Mouse (Mus musculus): ENCODE data around the gene Triobp. TPM values are rescaled to one million over a fixed set of nuclear protein-coding genes. Genes with fewer than 3 reads are reported as not detected.
A peak's percentile ranks its signal among the peaks of the same experiment; 100 is the strongest.

Gene Triobp
- polyA plus RNA-seq, 1 experiment from 2014 or later = 40.0 TPM

DNA sequence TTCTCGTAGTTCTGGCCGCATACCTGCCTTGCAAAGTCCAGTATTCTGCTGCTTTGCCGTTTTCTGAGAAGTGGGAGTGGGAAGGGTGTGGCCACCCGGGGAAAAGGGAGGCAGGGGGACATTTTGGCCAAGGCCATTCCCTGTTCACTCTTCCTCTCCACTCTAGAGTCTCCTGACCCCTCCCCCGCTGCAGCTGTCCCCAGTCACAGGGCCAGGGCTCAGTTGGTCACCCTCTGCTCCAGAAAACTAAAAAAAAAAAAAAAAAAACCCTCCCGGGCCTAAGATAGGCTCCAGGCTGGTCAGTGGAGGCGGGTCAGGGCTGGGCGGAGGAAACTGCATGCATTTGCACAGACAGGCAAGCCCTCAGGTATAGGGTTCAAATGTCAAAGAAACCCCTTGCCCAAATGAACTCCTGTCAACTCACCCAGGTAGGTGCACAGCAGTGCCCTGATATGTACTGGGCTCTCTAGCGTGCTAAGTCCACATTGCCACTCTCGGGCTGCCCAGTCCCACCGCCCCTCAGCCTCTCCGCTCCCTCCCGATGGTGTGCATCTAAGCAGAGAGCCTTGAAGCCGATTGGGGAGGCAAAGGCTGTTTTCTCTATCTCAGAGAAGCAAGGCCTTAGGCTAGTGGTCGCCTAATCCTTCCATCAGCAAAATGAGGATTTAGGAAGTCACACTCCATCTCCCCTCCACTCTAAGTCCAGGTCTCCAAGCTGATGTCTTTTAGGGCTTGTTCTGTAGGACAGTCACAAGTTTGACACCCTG is 20.3 kb upstream of the Triobp start:
- 24% methylated on average over 15 of the region's 15 CpGs for WGBS
- peak overlapping the region; percentile 54 for H3K4me2 ChIP-seq (replicated peaks)
- peak; percentile 35; the same call in 1 of the 2 replicates for ATAC-seq (ENCODE audit: low FRiP score, low read depth)

DNA sequence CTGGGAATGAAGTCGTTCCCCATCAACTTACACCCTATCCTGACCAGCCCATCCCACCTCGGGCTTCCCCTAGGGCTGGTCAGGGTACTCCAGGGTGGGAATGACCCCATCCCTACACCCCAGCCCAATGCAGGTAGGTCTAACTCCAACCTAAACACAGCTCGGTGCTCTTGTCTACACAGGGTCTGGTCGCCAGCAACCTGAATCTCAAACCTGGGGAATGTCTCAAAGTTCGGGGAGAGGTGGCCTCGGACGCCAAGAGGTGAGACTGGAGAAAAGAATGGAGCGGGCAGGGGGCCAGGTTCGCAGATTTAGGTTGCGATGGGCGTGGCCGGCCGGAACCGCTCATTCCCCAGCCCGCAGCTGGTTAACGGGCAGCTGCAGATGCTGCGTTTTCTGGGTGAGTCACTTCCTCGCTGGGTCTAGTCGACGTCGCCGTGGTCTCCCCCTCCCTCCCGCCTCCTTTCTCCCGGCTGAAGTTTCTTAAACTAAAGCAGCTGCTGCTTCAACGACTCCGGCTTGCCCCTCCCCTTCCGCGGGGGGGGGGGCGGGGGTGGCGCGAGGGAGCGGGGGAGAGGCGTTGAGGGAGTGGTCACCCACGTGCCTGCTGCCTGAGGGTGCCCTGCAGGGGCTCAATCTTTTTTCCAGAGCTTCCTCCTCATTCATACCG is 19.6 kb upstream of the Triobp start:
- Histone ChIP-seq H3K9ac (replicated peaks) (peak overlapping the region; percentile 48), H3K36me3 (no peaks in the 10 kb centered on the region), H3K27ac (replicated peaks) (no peak overlapping the region), H3K4me3 (peak overlapping the region; percentile 30), H3K4me2 (replicated peaks) (peak overlapping the region; percentile 54), H3K9me3 (no peaks in the 10 kb centered on the region), H3K4me1 (peaks cover 36% of the 10 kb centered on the region), H3K27me3 (peaks cover 28% of the 10 kb centered on the region)
- ATAC-seq (ENCODE audit: low FRiP score, low read depth) = peak; percentile 50; the same call in 1 of the 2 replicates
- WGBS = under 1% methylated on average over 34 of the region's 35 CpGs

More for the DNA sequence above, 20.3 kb upstream of the Triobp start:
- H3K4me1 ChIP-seq = peaks cover 36% of the 10 kb centered on the region
- H3K9ac ChIP-seq (replicated peaks) = no peak overlapping the region; the same call in 1 of the 2 replicates
- H3K36me3 ChIP-seq = no peaks in the 10 kb centered on the region
- H3K27me3 ChIP-seq = peaks cover 28% of the 10 kb centered on the region
- no peaks in the 10 kb centered on the region for H3K9me3 ChIP-seq
- H3K27ac ChIP-seq (replicated peaks) = 0 out of 2 replicates have a peak overlapping the region, but pooled peaks have one; percentile 6
- peak overlapping the region; percentile 30 for H3K4me3 ChIP-seq

DNA sequence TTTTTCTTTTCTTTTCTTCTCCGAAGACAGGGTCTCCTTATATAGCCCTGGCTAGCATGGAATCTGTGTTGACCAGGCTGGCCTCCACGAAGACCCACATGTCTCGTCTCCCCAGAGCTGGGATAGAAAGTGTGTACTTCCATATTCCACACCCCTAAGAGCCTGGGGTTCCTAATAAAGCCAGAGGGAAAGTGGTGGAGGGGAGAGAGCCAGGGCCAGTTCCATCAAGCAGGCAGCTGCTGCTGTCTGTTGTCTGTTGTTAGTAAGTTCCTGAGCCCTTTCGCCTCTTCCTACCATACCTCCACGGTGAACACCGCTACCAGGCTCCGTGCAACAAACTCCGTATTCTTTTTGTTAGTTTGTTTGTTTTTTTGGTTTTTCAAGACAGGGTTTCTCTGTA is 19.0 kb upstream of the Triobp start:
- Histone ChIP-seq H3K27me3 (peaks cover 31% of the 10 kb centered on the region), H3K4me3 (peak overlapping the region; percentile 30), H3K36me3 (no peaks in the 10 kb centered on the region), H3K4me2 (replicated peaks) (peak overlapping the region; percentile 54), H3K4me1 (peaks cover 36% of the 10 kb centered on the region), H3K9ac (replicated peaks) (peak overlapping the region; percentile 48), H3K9me3 (no peaks in the 10 kb centered on the region), H3K27ac (replicated peaks) (no peak overlapping the region)
- WGBS = 55% methylated on average over 8 of the region's 8 CpGs
- no peak for ATAC-seq (ENCODE audit: low FRiP score, low read depth)

DNA sequence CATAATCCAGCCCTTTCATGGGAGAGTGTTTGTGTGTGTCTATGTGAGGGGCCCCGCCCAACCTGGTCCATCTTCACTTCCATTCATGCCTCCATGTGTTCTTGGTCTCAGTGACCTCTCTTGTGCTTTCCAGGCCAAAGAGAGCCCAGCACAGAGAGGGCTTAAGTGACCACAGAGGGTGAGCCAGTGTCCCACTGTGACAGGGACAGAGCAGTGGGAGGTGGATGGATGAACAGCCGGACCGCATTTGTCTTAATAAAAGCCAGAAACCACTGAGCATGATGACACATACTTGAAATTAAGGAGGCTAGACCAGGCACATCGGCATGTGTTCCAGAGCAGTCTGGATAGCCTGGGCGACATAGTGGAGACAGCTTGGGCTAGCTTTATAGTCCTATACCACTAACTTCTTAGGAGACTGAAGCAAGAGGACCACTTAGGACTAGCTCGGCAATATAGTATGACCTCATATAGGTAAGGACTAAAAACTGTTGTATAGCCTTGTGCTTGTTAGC is 17.3 kb upstream of the Triobp start:
- 95% methylated on average over 6 of the region's 6 CpGs for WGBS
- no peaks in the 10 kb centered on the region for H3K9me3 ChIP-seq
- no peak for ATAC-seq (ENCODE audit: low FRiP score, low read depth)
- H3K36me3 ChIP-seq = no peaks in the 10 kb centered on the region
- H3K4me2 ChIP-seq (replicated peaks) = no peak overlapping the region
- peaks cover 26% of the 10 kb centered on the region for H3K27me3 ChIP-seq
- no peak overlapping the region for H3K9ac ChIP-seq (replicated peaks)
- H3K4me3 ChIP-seq = no peak overlapping the region
- H3K27ac ChIP-seq (replicated peaks) = no peak overlapping the region
- H3K4me1 ChIP-seq = peaks cover 33% of the 10 kb centered on the region

DNA sequence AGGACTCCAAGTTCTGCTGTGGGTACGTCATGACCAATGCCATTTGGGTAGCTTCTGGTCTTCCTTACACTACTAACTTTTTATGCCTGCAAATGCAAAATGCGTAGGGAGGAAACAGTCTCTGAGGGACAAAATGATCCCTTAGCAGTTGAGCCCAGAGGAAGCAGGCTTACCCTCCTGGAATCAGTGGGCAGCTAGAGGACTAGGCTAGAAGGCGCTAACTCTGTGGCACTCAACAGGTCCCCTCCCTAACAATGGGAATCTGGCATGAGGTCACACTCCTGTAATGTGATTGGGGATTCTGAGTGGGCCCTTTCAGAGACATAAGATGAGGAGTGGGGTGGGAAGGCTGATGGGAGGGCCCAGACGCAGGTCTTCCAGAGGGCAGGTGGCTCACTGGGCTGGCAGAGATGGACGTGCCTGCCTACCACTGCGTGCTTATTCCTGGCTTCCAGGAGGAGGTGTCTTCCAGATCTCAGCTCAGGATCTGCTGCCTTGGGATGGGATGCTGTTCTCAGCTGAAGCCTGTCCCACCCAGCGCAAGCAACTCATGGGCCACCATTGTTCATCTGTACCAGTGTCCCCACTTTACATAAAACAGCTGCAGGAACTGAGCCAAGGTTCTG is 16.6 kb upstream of the Triobp start:
- Histone ChIP-seq H3K4me1 (peaks cover 34% of the 10 kb centered on the region), H3K36me3 (no peaks in the 10 kb centered on the region), H3K9me3 (no peaks in the 10 kb centered on the region), H3K9ac (replicated peaks) (no peak overlapping the region), H3K27ac (replicated peaks) (no peak overlapping the region), H3K4me3 (no peak overlapping the region), H3K27me3 (peaks cover 20% of the 10 kb centered on the region), H3K4me2 (replicated peaks) (no peak overlapping the region)
- WGBS = 88% methylated on average over 7 of the region's 7 CpGs
- no peak for ATAC-seq (ENCODE audit: low FRiP score, low read depth)

DNA sequence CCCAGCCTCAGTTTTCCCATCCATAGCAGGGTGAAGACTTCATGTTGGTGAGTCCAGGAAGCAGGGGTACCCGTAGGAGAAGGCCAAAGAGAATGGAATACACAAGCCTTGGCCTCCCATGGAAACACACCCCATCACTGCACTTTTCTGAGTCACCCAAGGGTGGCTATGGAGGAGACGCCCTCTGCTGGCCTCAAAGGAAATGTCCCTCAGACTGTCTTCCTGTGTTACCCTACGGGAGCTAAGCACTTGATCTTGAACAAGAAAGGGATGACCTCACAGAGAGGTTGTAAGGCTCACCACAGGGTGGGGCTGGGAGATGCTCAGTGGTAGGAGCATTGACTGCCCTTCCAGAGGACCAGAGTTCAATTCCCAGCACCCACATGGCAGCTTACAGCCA is 15.9 kb upstream of the Triobp start:
- Histone ChIP-seq H3K36me3 (peaks cover under 1% of the 10 kb centered on the region; the same call in 1 of the 2 replicates), H3K9me3 (no peaks in the 10 kb centered on the region), H3K4me1 (peaks cover 34% of the 10 kb centered on the region), H3K9ac (replicated peaks) (no peak overlapping the region), H3K4me3 (no peak overlapping the region), H3K4me2 (replicated peaks) (no peak overlapping the region), H3K27me3 (peaks cover 14% of the 10 kb centered on the region), H3K27ac (replicated peaks) (no peak overlapping the region)
- 33% methylated on average over 3 of the region's 3 CpGs for WGBS
- no peak for ATAC-seq (ENCODE audit: low FRiP score, low read depth)

DNA sequence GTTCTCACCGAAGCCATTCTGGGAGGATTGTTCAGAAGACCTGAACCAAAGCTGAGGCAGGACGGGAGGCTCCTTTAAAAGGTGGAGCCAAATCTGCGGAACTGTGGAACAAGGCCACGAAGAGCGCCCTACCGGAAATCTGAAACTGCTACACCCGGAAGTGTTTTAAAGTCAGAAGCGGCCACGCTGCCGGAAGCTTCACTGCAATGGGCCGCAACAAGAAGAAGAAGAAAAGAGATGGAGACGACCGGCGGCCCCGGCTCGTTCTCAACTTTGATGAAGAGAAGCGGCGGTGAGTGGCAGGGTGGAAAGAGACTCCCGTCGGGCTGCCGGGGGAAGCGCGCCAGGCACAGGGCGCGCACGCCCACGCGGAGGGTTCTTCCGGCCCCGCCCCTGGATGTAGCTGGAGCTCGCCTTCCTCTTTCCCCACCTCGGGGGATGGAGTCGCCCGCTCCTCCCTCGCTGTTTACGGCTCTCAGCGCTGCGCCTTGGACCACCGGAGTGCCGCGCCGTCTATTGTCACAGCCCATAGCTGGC is 12.7 kb upstream of the Triobp start, which contains the start of gene Nol12:
Nol12 (plus strand) TSS at position 150 of the 537 bp plus-strand sequence.
- Histone ChIP-seq H3K4me3 (peak within 1 kb of the TSS; percentile 72), H3K9ac (replicated peaks) (peak within 1 kb of the TSS; percentile 65), H3K27ac (replicated peaks) (peak within 1 kb of the TSS; percentile 66), H3K4me1 (peaks cover 14% of the 10 kb centered on the region), H3K4me2 (replicated peaks) (peak within 1 kb of the TSS; percentile 79), H3K9me3 (no peaks in the 10 kb centered on the region), H3K36me3 (peaks cover 34% of the 10 kb centered on the region), H3K27me3 (peaks cover 3% of the 10 kb centered on the region; the same call in 1 of the 2 replicates)
- under 1% methylated on average over 42 of the region's 42 CpGs for WGBS
- ATAC-seq (ENCODE audit: low FRiP score, low read depth) = peak; percentile 87

DNA sequence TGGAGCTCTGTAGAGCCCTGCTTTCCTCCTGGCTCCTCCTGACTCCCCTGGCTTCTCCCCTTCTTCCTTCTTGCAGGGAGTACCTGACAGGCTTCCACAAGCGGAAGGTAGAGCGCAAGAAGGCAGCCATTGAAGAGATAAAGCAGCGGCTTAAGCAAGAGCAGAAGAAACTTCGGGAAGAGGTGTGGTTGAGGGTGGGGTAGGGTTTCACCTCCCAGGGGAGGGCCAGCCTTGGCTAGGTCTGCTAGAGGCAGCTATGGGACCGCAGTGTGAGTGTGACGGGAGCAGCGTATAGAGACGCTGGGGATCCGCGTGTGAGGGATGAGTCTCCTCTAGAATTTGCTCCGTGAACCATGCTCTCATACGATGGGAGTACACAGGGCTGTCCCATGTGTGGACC is 11.1 kb upstream of the Triobp start:
- Histone ChIP-seq H3K4me2 (replicated peaks) (peak overlapping the region; percentile 79; the same call in 1 of the 2 replicates), H3K36me3 (peaks cover 49% of the 10 kb centered on the region), H3K4me1 (peaks cover 14% of the 10 kb centered on the region), H3K27ac (replicated peaks) (no peak overlapping the region), H3K4me3 (no peak overlapping the region), H3K9ac (replicated peaks) (no peak overlapping the region), H3K9me3 (no peaks in the 10 kb centered on the region), H3K27me3 (0 out of 2 replicates have a peak, but pooled peaks cover 3% of the 10 kb centered on the region)
- ATAC-seq (ENCODE audit: low FRiP score, low read depth) = no peak
- 92% methylated on average over 12 of the region's 12 CpGs for WGBS

DNA sequence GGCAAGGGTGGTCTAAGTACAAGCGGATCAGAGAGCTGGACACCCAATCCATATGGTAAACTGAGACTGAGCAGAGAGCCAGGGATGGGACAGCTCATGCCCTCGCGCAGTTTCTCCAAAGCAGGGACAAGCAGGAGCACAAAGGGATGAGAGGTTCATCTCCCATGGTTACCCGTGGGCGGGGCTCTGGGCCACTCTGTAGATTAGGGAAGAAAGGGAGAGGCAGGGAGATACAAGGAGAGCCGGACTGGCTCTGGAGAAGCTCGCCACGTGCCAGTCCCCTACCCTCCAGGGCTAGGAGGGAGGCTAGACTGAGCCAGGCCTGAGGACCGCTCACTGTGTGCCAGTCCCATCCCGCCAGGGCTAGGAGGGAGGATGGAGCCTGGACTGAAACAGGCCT is 10.2 kb upstream of the Triobp start:
- no peak overlapping the region for H3K9ac ChIP-seq (replicated peaks)
- no peaks in the 10 kb centered on the region for H3K9me3 ChIP-seq
- ATAC-seq (ENCODE audit: low FRiP score, low read depth) = no peak
- 81% methylated on average over 10 of the region's 10 CpGs for WGBS
- peaks cover 55% of the 10 kb centered on the region for H3K36me3 ChIP-seq
- H3K27ac ChIP-seq (replicated peaks) = no peak overlapping the region
- peaks cover 14% of the 10 kb centered on the region for H3K4me1 ChIP-seq
- H3K4me3 ChIP-seq = no peak overlapping the region
- no peak overlapping the region for H3K4me2 ChIP-seq (replicated peaks)
- H3K27me3 ChIP-seq = 0 out of 2 replicates have a peak, but pooled peaks cover 3% of the 10 kb centered on the region

DNA sequence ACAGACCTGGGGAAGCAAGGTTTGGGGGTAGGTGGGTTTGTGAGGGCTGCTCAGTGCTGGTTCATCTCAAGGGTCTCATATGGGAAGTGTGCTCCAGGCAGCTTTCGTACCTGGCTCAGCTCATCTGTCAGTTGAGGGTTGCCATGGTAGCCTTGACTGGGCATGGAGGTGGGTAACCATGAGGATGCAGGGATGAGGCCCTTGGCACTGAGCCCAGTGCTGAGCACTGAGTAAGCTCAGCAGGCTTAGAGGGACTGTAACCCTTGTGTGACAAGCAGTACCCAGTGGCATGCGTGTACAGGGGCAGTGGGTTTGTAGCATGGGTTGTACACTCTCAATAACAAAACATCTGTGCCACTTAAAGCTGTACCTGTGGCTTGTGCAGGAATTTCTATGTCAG is 9.6 kb upstream of the Triobp start:
- no peak overlapping the region for H3K9ac ChIP-seq (replicated peaks)
- no peak for ATAC-seq (ENCODE audit: low FRiP score, low read depth)
- 0 out of 2 replicates have a peak, but pooled peaks cover 3% of the 10 kb centered on the region for H3K27me3 ChIP-seq
- WGBS = 94% methylated on average over 2 of the region's 2 CpGs
- H3K4me3 ChIP-seq = no peak overlapping the region
- H3K4me2 ChIP-seq (replicated peaks) = no peak overlapping the region
- H3K36me3 ChIP-seq = peaks cover 55% of the 10 kb centered on the region
- peaks cover 20% of the 10 kb centered on the region for H3K4me1 ChIP-seq
- no peaks in the 10 kb centered on the region for H3K9me3 ChIP-seq
- no peak overlapping the region for H3K27ac ChIP-seq (replicated peaks)

DNA sequence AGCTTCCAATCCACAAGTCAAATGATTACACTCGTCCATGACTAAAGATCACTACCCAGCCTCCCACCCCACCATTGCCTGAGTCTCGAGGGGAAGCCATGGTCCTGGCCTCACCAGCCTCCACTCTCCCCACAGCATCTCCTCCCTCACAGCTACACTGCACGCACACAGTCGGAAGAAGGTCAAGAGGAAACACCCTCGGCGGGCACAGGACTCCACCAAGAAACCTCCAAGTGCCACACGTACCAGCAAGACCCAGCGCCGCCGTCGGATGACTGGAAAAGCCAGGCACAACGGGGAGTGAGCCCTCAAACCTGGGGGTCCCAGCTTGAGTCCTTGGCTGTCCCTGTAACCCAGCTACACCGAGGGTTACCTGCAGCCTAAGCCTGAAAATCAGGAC is 7.2 kb upstream of the Triobp start:
- Histone ChIP-seq H3K4me1 (peaks cover 23% of the 10 kb centered on the region), H3K36me3 (peaks cover 55% of the 10 kb centered on the region), H3K4me3 (no peak overlapping the region), H3K27ac (replicated peaks) (no peak overlapping the region), H3K9me3 (no peaks in the 10 kb centered on the region), H3K9ac (replicated peaks) (no peak overlapping the region), H3K4me2 (replicated peaks) (no peak overlapping the region), H3K27me3 (no peaks in the 10 kb centered on the region)
- WGBS = 94% methylated on average over 13 of the region's 13 CpGs
- ATAC-seq (ENCODE audit: low FRiP score, low read depth) = no peak
